Mouse (Mus musculus): ENCODE data around the gene Accs. TPM values are rescaled to one million over a fixed set of nuclear protein-coding genes. Genes with fewer than 3 reads are reported as not detected.

Gene Accs
- total and polyA plus RNA-seq, 2 experiments from 2014 or later: 6.5 to 19.1 TPM

- Histone ChIP-seq H3K9ac (replicated peaks; ENCODE audit: low read length) (no peak overlapping the region), H3K4me2 (ENCODE audit: low read depth, low read length) (no peak overlapping the region), H3K9me3 (ENCODE audit: low read length) (no peaks in the 10 kb centered on the region), H3K4me1 (ENCODE audit: insufficient read depth, low read length) (no peaks in the 10 kb centered on the region), H3K4me3 (ENCODE audit: low read length) (no peak overlapping the region), H3K36me3 (ENCODE audit: insufficient read depth, low read length) (peaks cover 52% of the 10 kb centered on the region), H3K27me3 (ENCODE audit: insufficient read depth, low read length) (no peaks in the 10 kb centered on the region), H3K27ac (no peak overlapping the region)
- no peak for ATAC-seq
- TF ChIP-seq CTCF (IDR thresholded peaks at IDR 0.05; ENCODE audit: low read depth): no peak
- WGBS: 72% methylated on average over 7 of the region's 7 CpGs
- no peak for DNase-seq (ENCODE audit: low spot score)
Measured at GRCm38 (mm10) chr2:93801097-93801496, 48.6 kb downstream of the Accs start.

DNA sequence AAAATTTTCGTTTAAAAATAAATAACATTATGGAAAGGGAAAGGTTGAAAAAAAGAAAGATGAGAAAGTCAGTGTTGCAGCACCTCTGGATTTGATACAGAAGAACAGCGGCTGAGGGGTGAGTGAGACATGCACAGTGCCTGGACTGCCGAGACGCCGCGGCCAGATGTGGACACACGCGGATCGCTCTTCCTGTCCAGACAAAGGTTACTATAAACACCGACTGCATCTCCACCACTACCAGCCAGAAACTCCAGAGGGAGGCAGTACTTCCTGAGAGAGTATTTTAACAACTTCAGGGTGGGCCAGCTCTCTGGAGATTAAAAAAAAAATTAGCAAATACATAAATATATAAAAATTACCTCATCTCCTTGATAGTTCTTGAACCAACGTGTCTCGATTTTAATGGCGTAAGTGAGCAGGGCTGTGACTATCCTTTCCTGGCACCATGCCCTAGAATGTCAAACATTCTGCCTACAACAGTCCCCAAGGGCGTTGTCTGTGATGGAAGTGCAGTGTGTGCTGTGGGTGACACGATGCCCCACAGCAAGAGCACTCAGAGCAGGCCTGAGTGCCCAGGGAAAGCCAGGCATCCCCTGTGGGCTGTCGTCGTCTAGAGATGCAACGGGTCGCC is 52.5 kb downstream of the Accs start:
- no peak overlapping the region for H3K4me2 ChIP-seq (ENCODE audit: low read depth, low read length)
- H3K4me3 ChIP-seq (ENCODE audit: low read length): no peak overlapping the region
- H3K9ac ChIP-seq (replicated peaks; ENCODE audit: low read length): no peak overlapping the region
- H3K27ac ChIP-seq: no peak overlapping the region
- H3K4me1 ChIP-seq (ENCODE audit: insufficient read depth, low read length): no peaks in the 10 kb centered on the region
- 80% methylated on average over 19 of the region's 19 CpGs for WGBS
- DNase-seq (ENCODE audit: low spot score) (no peak), ATAC-seq (no peak)
- H3K36me3 ChIP-seq (ENCODE audit: insufficient read depth, low read length): peaks cover 56% of the 10 kb centered on the region
- no peaks in the 10 kb centered on the region for H3K27me3 ChIP-seq (ENCODE audit: insufficient read depth, low read length)
- no peak for TF ChIP-seq CTCF (IDR thresholded peaks at IDR 0.05; ENCODE audit: low read depth)
- no peaks in the 10 kb centered on the region for H3K9me3 ChIP-seq (ENCODE audit: low read length)

GRCm38 (mm10) chr2:93794375-93794774 is 55.4 kb downstream of the Accs start:
- peaks cover 6% of the 10 kb centered on the region; the same call in 1 of the 2 replicates for H3K4me1 ChIP-seq (ENCODE audit: insufficient read depth, low read length)
- H3K27me3 ChIP-seq (ENCODE audit: insufficient read depth, low read length): no peaks in the 10 kb centered on the region
- H3K9me3 ChIP-seq (ENCODE audit: low read length): no peaks in the 10 kb centered on the region
- no peak overlapping the region for H3K4me2 ChIP-seq (ENCODE audit: low read depth, low read length)
- no peak overlapping the region for H3K27ac ChIP-seq
- no peak for DNase-seq (ENCODE audit: low spot score)
- no peak overlapping the region for H3K9ac ChIP-seq (replicated peaks; ENCODE audit: low read length)
- TF ChIP-seq CTCF (IDR thresholded peaks at IDR 0.05; ENCODE audit: low read depth): no peak
- peaks cover 40% of the 10 kb centered on the region for H3K36me3 ChIP-seq (ENCODE audit: insufficient read depth, low read length)
- WGBS: 85% methylated on average over 5 of the region's 5 CpGs
- ATAC-seq: no peak
- no peak overlapping the region for H3K4me3 ChIP-seq (ENCODE audit: low read length)

DNA sequence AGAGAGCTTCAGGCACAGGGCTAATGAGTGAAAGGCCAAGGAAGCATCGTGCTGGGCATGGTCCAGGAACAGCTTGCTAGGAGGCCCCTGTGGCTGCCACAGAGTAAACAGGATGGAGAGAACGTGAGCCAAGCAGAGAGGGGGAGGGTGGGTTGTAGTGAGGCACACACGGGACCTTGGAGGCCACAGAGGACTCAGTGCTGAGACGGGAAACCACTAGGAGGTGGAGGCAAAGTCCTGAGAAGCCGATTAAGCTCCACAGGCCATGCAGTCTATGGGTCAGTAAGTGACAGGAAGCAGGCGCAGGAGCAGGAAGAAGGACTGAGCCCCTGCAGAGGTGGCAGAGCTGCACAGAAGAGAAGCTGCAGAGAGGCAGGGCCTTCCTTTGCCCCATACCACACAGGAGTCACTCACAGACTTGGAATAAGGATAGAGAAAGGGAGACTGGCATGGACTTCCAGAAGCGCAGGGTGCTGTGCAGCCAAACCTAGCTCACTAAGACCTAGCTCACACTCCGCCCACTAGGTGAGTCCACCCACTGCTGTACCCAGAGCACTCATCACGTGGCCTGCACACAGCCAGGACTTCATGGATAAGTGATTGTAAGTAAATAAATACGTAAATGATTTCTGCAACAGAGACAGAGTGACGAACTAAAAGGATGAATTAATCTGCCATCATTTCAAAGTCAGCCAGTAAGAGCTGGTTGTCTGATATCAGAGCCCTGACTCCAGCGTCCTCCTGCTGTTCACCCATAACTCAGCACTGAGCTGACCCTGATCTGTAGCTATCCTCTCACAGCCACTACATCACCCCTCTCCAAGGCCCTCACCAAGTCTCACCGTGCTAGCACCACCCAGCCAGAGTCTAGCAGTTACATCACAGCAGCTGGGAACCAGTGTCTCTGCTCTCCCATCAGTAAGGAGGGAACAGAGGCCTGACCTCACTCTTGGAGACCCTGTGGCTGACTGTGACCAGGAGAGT is 57.9 kb downstream of the Accs start:
- peak overlapping the region; percentile 51; the same call in 1 of the 2 replicates for H3K27ac ChIP-seq
- H3K4me1 ChIP-seq (ENCODE audit: insufficient read depth, low read length): peaks cover 6% of the 10 kb centered on the region; the same call in 1 of the 2 replicates
- H3K4me2 ChIP-seq (ENCODE audit: low read depth, low read length): no peak overlapping the region
- H3K36me3 ChIP-seq (ENCODE audit: insufficient read depth, low read length): peaks cover 43% of the 10 kb centered on the region
- ATAC-seq (peak; percentile 69), DNase-seq (ENCODE audit: low spot score) (peak; percentile 64)
- no peaks in the 10 kb centered on the region for H3K27me3 ChIP-seq (ENCODE audit: insufficient read depth, low read length)
- 53% methylated on average over 13 of the region's 13 CpGs for WGBS
- no peak overlapping the region for H3K4me3 ChIP-seq (ENCODE audit: low read length)
- no peak overlapping the region for H3K9ac ChIP-seq (replicated peaks; ENCODE audit: low read length)
- no peaks in the 10 kb centered on the region for H3K9me3 ChIP-seq (ENCODE audit: low read length)
- TF ChIP-seq CTCF (IDR thresholded peaks at IDR 0.05; ENCODE audit: low read depth): no peak; the same call in 1 of the 2 replicates

DNA sequence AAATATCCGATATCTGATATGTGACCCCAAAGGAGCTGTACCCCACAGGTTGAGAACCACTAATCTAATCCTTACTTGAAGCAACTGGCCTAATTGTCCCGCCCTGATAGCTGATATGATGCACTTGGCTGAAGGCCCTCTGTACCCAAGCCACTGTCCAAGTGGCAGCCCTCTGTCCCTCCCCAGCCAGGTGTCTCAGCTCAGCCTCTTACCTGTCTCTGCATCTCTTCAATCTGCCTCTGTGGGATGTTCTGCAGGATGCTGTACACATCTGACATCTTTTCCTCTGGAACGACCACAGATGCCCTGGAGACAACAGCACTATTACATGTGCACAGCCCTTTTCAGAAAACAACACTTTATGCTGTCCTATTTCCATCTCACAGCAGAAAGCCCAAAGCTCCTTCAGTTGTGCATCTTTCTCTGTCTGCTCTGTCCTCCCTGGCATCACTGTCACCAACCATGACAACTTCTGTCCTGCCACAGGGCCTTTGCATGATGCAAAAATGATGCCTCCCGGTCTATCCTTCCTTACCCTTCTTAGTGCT is 58.9 kb downstream of the Accs start:
- no peak for TF ChIP-seq CTCF (IDR thresholded peaks at IDR 0.05; ENCODE audit: low read depth)
- ATAC-seq: no peak
- no peaks in the 10 kb centered on the region for H3K27me3 ChIP-seq (ENCODE audit: insufficient read depth, low read length)
- no peaks in the 10 kb centered on the region for H3K9me3 ChIP-seq (ENCODE audit: low read length)
- H3K9ac ChIP-seq (replicated peaks; ENCODE audit: low read length): no peak overlapping the region
- H3K27ac ChIP-seq: no peak overlapping the region
- 84% methylated on average over 4 of the region's 4 CpGs for WGBS
- H3K4me2 ChIP-seq (ENCODE audit: low read depth, low read length): no peak overlapping the region
- DNase-seq (ENCODE audit: low spot score): no peak
- no peak overlapping the region for H3K4me3 ChIP-seq (ENCODE audit: low read length)
- H3K36me3 ChIP-seq (ENCODE audit: insufficient read depth, low read length): peaks cover 39% of the 10 kb centered on the region
- peaks cover 8% of the 10 kb centered on the region; the same call in 1 of the 2 replicates for H3K4me1 ChIP-seq (ENCODE audit: insufficient read depth, low read length)

- TF ChIP-seq CTCF (IDR thresholded peaks at IDR 0.05; ENCODE audit: low read depth): no peak
- Histone ChIP-seq H3K27me3 (ENCODE audit: insufficient read depth, low read length) (no peaks in the 10 kb centered on the region), H3K4me3 (ENCODE audit: low read length) (no peak overlapping the region), H3K27ac (no peak overlapping the region), H3K36me3 (ENCODE audit: insufficient read depth, low read length) (peaks cover 16% of the 10 kb centered on the region; the same call in 1 of the 2 replicates), H3K9ac (replicated peaks; ENCODE audit: low read length) (no peak overlapping the region), H3K4me2 (ENCODE audit: low read depth, low read length) (no peak overlapping the region), H3K4me1 (ENCODE audit: insufficient read depth, low read length) (peaks cover 19% of the 10 kb centered on the region), H3K9me3 (ENCODE audit: low read length) (no peaks in the 10 kb centered on the region)
- DNase-seq (ENCODE audit: low spot score) (no peak), ATAC-seq (no peak)
- 92% methylated on average over 5 of the region's 5 CpGs for WGBS
Measured at GRCm38 (mm10) chr2:93788557-93788956, 61.2 kb downstream of the Accs start.

All from hindbrain, postnatal 0 days (tissue).